Mouse (Mus musculus): ENCODE results near the gene Adgra1. TPM values are rescaled to one million over a fixed set of nuclear protein-coding genes. Genes with fewer than 3 reads are reported as not detected.

The Adgra1 gene
- polyA plus RNA-seq, 1 experiment from 2014 or later: not detected

- no peak for DNase-seq (ENCODE audit: low spot score)
Observed at GRCm38 (mm10) chr7:139850152-139850551, 16.2 kb downstream of the Adgra1 start.

DNA sequence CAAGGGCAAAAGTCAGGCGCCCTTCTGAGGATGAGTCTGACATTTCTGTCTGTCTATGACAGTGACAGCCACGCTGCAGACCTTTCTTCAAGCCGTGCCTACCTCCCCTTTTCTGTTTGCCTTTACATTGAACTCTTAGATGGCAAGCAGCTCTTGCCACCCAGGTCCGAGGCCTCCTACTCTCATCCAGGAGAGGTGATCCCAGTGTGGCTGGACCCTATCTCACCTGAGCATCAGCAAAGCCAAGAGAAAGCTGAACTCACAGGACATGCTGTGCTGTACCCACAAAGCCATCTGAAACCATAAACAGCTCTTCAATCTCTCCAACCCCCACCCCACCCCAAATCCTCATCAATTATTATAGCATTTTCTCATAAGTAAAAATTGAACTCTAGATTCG, 16.7 kb downstream of the Adgra1 start:
- no peak for DNase-seq (ENCODE audit: low spot score)

GRCm38 (mm10) chr7:139851098-139851497, 17.1 kb downstream of the Adgra1 start:
- no peak for DNase-seq (ENCODE audit: low spot score)

- DNase-seq (ENCODE audit: low spot score): no peak
Observed at GRCm38 (mm10) chr7:139855261-139855660, 21.3 kb downstream of the Adgra1 start.

DNA sequence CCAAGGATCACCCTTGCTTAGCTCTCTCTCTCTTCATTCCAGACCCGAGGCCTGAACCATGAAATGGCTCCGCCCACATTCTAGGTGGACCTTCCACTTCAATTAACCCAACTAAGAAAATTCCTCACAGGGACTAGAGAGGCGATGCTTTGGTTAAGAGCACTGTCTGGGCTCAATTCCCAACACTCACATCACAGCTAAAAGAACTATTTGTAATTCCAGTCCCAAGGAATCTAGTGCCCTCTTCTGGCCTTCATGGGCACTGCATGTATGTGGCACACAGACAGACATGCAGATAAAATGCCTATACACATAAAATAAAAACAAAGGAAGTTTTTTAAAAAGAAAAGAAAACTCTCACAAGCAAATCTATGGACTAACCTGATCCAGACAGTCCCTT, 27.4 kb downstream of the Adgra1 start:
- DNase-seq (ENCODE audit: low spot score): peak; percentile 61

DNA sequence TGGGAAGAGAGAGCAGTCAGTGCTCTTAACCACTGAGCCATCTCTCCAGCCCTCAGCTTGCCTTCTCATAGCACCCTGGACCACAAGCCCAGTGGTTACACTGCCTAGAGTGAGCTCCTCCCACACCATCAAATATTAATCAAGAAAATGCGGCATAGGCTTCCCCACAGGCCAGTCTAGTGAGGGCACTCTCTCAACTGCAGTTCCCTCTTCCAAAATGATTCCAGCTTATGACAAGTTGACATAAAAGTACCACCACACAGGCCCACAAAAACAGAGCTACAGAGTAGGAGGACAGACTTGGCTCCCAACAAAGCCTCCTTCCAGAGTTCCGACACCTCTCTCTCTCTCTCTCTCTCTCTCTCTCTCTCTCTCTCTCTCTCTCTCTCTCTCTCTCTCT, 29.1 kb downstream of the Adgra1 start:
- DNase-seq (ENCODE audit: low spot score): no peak

DNA sequence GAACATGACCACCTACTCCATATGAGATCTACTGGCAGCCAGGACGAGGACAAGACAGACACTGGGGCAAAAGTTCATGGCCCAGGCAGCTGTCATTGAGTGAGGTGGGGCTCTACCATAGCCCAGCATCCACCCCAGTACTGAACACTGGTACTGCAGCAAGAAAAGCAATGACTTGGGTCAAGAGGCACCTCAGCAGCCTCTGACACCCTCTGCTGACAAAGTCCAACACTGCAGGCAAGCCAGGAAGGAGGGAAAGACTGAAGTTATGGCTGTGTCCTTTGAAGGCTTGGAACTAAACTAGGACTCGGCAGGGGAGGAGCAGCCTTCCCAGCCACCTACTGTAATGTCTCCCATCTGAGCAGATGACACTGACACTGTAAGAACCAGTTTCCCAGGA, 30.3 kb downstream of the Adgra1 start:
- no peak for DNase-seq (ENCODE audit: low spot score)

- DNase-seq (ENCODE audit: low spot score): no peak
Observed at GRCm38 (mm10) chr7:139864871-139865270, 30.9 kb downstream of the Adgra1 start.

- no peak for DNase-seq (ENCODE audit: low spot score)
Observed at GRCm38 (mm10) chr7:139871014-139871413, 37.0 kb downstream of the Adgra1 start.

DNA sequence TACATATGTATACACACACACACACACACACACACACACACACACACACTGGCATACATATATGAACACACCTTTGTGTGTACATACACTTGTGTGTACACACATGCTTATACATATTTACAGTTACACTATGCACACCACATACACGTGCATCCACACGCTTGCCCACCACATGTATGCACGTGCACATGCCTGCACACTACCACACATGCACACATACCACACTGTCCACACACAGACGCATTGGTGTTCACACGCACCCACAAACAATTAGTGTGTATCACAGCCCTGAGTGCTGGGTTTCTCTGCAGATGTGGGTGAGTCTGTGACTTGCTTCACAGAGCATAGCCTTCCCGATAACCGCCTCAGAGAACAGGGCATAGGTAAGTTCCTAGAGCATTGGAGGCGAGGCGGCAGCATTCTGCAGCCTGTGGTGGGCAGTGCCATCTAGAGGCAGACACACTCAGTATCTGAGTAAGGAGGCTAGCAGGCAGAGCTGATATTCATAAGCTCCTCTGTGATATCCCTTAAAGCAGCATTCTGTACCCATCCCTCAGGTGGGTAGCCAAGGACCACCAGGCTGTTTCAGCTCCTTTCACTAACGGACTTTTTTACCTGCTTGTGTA, 43.3 kb downstream of the Adgra1 start:
- DNase-seq (ENCODE audit: low spot score): peak; percentile 10

GRCm38 (mm10) chr7:139878122-139878521, 44.1 kb downstream of the Adgra1 start:
- no peak for DNase-seq (ENCODE audit: low spot score)

DNA sequence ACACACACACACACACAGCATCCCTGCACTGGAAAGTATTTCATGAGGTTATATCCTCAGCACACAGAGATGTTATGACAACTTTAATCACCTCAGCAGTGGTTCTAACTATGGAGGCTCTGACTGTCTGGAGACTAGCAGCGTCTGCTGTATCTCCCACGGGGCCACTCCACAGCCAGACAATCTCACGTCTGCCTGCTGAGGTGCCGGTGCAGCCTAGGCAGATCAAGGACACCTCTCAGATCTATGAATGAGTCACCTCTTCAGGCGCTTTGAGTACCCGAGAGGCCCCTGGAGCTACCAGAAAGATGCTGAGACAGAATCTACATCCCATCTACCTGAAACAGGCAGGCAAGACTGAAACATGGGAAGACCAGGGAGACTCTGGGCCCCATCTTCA, 44.6 kb downstream of the Adgra1 start:
- DNase-seq (ENCODE audit: low spot score): no peak

DNA sequence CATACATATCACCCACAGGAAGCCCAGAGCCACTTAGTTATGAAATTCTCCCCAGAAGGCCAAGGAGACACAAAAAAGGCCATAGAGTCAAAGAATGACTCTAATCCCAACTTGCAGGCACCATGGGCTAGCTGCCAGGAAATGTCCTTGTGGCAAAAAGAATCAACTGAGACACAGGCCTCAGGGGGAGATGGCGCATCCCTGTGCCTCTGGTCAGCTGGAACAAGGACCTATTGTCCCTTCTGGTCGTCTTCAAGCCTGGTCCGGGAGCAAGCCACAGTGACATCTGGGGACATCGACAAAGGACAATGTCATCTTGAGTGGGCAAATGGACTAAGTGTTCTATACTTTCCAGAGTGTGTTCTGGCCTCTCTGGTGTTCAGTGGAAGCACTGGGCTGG, 49.6 kb downstream of the Adgra1 start:
- DNase-seq (ENCODE audit: low spot score): no peak

DNA sequence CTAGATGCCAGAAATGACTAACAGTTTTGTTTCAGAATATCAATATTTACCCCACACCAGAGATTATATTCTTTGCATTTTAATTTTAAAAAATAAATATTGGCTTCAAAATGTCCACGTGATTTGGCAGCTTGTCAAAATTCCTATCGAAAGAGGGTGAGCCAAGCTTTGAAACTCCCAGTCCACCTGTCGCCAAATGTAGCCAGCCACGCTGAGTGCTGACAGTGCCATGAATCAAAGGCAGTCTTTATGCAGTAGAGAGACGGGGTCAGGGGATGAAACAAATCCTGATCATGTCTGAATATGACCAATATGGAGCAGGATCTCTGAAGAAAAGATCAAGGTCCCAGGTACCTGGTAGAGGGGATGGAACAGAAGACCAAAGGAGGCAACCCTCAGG, 57.8 kb downstream of the Adgra1 start:
- no peak for DNase-seq (ENCODE audit: low spot score)

- no peak for DNase-seq (ENCODE audit: low spot score)
Observed at GRCm38 (mm10) chr7:139894655-139895557, 60.9 kb downstream of the Adgra1 start, which contains the start of gene Kndc1. Kndc1 (plus strand) TSS chr7:139894696.

DNA sequence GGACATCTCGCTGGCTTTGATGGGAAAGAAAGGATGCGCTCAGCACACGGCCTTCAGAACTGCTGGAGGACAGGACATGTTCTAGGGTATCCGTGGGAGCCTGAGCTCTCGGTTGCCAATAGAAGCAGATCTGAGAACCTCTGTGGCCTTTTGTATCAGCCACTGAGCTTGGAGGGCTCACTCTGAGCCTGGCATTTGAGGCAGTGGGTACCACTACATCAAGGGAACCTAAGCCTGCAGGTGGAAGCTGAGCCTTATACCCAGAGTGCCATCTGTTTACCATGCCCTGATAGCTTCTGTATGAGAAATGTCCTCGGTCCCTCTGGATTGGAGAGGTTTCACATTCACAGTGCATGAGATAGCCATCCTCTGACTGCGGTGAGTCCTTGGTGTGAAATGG, 62.3 kb downstream of the Adgra1 start:
- no peak for DNase-seq (ENCODE audit: low spot score)

DNA sequence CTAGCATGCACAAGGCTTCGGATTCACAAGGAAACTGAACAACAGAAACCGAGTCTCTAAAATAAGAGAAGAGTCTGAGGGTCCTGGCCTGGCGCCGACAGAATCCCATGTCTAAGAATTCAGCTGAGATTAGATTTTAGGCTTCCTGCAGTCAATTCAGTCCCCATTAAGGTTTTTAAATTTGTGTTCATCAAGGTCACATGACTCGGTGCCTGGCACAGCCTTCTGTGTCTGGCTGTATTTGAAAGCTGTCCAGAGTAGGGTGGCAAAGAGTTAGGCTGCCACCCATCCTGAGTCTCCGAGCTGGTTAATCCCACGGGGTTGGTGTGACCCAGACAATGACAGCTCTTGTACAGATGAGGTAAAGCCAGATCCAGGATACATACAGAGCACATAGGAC, 62.8 kb downstream of the Adgra1 start:
- no peak for DNase-seq (ENCODE audit: low spot score)

DNA sequence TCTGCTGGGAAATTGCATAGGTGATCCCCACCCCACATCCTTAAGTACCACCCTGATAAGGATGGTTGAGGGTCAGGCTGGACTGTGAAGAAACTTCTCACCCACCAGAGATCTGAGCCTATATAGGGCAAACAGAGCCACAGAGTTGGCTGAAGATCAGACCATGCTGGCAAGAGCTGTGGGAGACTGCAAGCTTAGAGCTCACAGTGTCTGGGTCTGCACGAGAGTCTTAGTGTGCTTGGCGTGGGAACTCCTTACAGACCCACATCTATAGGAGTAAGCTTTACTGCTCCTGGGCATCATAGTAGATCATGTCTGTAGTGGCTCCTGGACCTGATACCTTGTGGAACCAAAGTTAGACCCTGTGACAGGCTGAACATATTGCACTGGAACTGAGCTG, 64.6 kb downstream of the Adgra1 start:
- DNase-seq (ENCODE audit: low spot score): no peak

GRCm38 (mm10) chr7:139899505-139899904, 65.5 kb downstream of the Adgra1 start:
- no peak for DNase-seq (ENCODE audit: low spot score)

DNA sequence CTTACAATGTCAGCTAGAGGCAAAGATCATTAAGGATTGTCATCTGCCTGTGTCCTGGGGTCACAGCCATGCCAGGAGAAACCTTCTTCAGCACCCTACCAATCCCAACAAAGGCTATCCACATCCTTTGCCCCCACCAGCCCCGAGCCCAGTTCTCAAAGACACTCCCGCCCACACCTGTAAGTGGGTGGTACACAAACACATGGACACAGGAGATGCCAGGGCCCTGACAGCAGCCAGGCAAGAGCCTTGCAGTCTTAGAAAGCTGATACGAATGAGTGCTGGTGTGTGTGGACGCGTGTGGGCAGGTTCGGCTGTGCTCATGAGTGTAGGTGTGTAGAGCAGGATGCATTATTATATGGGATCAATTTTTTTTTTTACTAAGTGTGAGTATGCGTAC, 66.5 kb downstream of the Adgra1 start:
- DNase-seq (ENCODE audit: low spot score): no peak

- DNase-seq (ENCODE audit: low spot score): no peak
Observed at GRCm38 (mm10) chr7:139900896-139901295, 66.9 kb downstream of the Adgra1 start.

- DNase-seq (ENCODE audit: low spot score): no peak
Observed at GRCm38 (mm10) chr7:139901981-139902380, 68.0 kb downstream of the Adgra1 start.

GRCm38 (mm10) chr7:139905261-139905660, 71.3 kb downstream of the Adgra1 start:
- DNase-seq (ENCODE audit: low spot score): no peak
